Mouse (Mus musculus): Measurements from ENCODE around the gene Tsen34. TPM values are rescaled to one million over a fixed set of nuclear protein-coding genes. Genes with fewer than 3 reads are reported as not detected.

Tsen34 gene
- polyA plus RNA-seq (2017; shearing (Covaris generic)) = 10 to 100 TPM; 26.9 to 40.8 TPM

DNA sequence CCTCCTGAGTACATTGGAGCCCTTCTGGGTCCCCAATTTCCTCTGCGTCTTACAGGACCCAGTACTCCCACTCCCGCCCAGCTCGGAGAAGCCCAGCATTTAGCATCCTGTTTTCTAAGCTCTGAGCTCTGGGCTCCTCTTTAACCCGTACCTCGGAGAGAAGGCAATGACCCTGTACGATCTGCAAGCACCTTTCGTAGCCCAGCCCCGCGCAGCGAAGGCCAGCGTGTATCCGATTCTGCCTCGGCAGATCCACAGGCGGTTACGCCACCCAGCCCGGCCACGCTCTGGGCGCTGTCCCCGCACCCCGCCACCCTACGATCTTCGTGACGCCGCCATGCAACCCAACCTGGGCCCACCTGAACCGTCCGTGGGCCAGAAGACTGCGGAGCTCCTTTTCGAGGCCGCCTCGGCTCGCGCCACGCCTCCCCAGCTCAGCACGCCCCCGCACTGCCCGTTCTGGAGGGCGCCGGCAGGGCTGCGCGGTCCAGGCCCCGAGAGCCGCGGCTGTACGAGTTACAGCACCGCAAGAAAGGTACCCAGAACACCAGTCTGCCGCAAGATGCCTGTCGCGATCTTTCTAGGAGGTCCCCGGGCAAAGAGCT is at the start of gene Tsen34:
Gene Tsen34 (plus strand): TSS at position 482 of the 605 bp plus-strand sequence.

DNA sequence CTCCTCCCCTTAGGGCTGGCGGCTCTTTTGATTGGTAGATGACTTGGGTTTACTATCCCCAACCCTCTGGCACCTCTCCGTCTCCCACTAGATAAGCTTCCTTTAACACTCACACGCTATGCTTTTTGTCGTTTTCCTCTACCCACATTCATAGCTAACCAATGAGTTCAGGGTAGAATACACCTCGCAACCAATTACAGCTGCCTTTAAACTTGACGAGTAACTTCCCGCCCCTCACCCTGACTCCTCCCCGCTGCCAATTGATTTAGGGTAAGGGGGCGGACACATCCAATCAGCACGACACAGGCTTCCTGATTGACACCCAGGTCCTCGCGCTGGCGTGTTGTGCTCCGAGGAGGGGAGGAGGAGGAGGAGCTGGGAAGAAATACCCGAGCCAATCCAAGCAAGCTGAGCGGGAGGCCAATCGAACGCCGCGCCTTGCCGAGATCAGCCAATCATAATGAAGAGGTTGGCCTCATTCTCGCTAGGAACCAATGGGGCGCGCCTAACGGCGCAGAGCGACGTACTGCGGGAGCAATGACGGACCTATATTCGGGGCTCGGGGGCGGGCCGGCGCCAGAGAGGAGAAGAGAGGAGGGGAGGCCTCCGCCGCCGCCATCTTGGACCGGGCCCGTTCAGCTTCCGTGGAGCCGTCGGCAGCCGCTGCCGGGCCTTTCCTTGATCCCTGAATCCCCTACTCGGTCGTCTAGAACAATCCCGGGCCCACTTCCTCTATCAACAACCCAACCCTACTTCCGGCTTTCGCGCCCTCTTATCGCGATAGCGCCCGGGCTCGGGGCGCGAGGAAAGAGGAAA is 47.8 kb upstream of the Tsen34 start, which contains the start of gene Cnot3:
Gene Cnot3 (plus strand): TSS at position 597 of the 816 bp plus-strand sequence.

DNA sequence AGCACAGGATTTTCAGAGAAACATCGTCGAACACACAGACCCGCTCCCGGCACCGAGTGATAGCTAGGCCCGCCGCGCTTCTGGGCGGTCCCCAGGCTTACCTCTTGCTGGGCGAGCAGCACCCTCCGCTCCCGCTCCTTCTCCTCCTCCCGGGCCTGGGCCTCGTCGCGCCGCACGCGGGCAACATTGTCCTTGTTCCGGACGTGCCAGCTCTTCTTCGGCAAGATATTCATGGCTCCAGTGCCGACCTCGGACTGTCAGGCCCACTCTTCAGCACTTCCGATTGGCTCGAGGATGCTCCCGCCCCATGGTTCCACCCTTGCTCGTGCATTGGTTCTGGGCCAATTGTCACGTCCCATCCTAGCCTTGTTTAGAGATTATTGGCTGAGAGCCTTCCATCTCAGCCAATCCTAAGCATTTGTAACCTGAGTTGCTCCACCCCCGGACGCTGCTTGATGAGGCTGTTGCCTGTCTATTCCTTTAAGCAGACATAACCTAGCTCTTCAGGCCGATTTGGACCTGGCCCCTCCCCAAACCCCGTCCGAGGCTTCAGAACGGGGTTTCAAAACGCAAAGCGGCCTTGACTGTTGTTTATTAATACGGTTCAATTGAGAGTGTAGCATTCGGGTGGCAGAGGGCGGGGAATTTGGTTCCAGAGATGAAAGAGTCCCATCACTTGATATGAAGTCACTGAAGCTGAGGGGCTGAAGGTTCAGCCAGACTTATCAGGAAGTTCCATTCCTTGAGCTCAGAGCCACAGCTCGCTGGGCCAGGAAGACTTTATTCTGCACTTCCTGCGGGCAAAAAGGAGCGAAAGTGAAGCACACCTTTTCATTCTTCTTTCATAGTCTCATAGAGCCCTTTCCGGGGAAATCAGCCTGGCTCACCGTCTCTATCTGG is 27.2 kb upstream of the Tsen34 start, which contains the start of gene Leng1:
Gene Leng1 (minus strand): TSS at position 626 of the 900 bp plus-strand sequence.

DNA sequence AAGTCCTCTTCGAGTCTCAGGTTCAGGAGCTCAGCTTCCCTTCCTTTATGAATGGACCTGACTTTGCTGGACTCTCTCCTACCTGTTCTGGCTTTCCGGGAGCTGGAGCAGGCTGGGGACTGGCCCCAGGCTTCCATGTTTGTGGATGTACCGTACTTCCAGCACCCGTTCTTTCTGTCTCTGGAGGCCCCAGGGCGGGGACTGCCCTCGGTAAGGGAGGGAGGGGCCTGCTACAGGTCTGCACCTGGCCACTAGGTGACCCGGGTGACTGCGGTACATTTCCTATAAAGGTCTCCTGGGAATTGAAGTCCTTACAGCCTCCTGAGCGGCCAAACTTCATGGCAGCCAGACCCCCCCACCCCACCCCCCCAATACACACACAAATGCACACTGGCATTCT is 15.3 kb upstream of the Tsen34 start, which contains the start of gene Tmc4:
Gene Tmc4 (minus strand): TSS at position 212 of the 400 bp plus-strand sequence.

DNA sequence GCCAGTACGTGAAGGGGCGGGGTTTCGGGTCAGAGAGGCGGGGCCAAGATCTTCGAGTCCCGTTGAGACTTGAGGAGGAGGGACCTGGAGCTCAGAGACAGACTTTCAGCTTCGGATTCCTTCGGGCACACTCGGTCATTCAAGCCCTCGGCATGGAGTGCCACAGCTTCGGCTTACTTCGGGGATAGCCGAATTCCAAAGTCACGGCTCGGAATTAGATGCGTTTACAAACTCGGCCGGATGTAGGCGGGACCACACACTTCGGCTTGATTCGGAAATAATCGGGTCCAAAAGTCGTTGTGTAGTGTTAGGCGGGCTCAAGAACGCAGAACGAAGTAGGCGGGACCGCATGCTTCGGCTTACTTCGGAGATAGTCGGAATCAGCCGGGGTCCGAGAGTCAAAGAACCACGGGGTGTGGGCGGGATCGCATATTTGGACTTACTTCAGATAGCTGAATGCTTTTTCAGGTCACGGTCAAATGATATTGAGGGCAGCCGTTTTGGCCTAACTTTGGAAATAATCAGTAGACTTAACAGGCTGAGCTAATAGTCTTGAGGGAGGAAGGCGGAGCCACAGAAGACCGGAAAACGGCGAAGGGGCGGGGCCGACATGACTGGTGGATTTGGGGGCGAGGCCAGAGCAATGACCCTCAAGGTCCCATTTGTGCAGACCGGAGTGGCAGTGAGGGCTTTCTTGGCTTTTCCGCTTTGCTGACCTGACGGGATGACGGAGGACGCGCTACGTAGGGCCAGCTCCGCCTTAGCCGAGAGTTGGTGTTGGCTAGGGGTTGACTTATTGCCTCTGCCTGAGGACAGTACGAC is 535 bp downstream of the Tsen34 start, which contains the start of gene Mboat7:
Gene Mboat7 (minus strand): TSS at position 537 of the 822 bp plus-strand sequence.

DNA sequence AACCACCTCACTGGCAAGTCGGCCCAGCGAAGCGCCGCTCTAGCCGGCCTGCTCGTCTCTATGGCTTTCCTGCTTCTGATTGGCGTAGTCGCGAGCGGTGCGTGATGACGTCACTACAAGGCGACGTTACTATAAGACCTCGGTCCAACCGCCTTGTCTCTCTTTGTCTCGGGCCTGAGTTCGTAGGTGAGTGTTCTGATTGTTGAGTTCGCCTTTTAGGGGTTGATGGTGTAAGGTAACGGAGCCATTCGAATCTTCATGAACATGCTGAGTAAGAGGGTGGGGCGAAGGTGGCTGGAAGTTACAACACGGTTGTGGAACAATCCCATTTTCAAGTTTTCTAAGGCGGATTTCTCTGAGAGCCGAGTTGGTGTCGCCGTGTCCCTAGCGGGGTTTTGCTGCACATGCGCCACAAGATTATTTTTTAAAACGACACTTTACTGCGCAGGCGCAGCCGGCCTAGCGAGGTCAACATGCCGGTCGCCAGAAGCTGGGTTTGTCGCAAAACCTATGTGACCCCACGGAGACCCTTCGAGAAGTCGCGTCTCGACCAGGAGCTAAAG is 11.3 kb downstream of the Tsen34 start, which contains the start of gene Rps9:
Gene Rps9 (plus strand): TSS at position 115 of the 563 bp plus-strand sequence.

DNA sequence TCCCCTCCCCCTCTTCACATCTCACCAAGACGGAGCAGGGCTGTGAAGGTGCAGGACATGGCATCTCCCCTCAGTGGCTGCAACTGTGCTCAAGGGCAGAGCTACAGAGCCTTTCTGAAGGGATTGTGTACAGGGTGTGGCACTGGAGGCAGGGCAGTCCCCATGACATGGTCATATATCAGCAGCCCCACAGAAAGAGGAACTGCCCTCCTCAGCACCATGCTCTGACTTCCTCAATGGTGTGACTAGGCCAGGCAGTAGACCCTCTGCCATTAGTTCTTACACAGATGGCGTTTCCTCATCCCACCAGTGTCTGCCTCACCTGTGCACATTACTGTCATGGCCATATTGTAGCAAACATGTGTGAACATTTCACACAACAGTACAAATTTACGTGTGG is 27.6 kb downstream of the Tsen34 start, which contains the start of gene Pirb:
Gene Pirb (minus strand): TSS at position 124 of the 400 bp plus-strand sequence.

Other genes starting within 250 kb of the Tsen34 start
- gene Tarm1, start 190.2 kb upstream of the Tsen34 start, polyA plus RNA-seq (2017; shearing (Covaris generic)) = 1 to 10 TPM in 1 of 2 experiments, not detected in 1; 1.7 TPM
- under 1 TPM in 1 of 2 experiments, not detected in 1; 0.34 TPM for gene Oscar, start 76.7 kb upstream of the Tsen34 start, polyA plus RNA-seq (2017; shearing (Covaris generic))
- gene Ndufa3, start 75.5 kb upstream of the Tsen34 start, polyA plus RNA-seq (2017; shearing (Covaris generic)) = 100 to 1,000 TPM; 490 to 495 TPM
- 10 to 100 TPM; 52.0 to 55.0 TPM for gene Tfpt, start 62.9 kb upstream of the Tsen34 start, polyA plus RNA-seq (2017; shearing (Covaris generic))
- 10 to 100 TPM; 79.1 to 99.3 TPM for gene Prpf31, start 62.9 kb upstream of the Tsen34 start, polyA plus RNA-seq (2017; shearing (Covaris generic))
- 10 to 100 TPM; 71.9 to 96.3 TPM for gene Cnot3, start 47.6 kb upstream of the Tsen34 start, polyA plus RNA-seq (2017; shearing (Covaris generic))
- 10 to 100 TPM; 20.6 to 23.3 TPM for gene Leng1, start 27.0 kb upstream of the Tsen34 start, polyA plus RNA-seq (2017; shearing (Covaris generic))
- 1 to 10 TPM; 5.2 to 6.7 TPM for gene Tmc4, start 15.3 kb upstream of the Tsen34 start, polyA plus RNA-seq (2017; shearing (Covaris generic))
- gene Mboat7, start 660 bp downstream of the Tsen34 start, polyA plus RNA-seq (2017; shearing (Covaris generic)) = 10 to 100 TPM; 70.7 to 71.5 TPM
- gene Rps9, start 11.1 kb downstream of the Tsen34 start, polyA plus RNA-seq (2017; shearing (Covaris generic)) = 1,000 to 10,000 TPM; 1,535 to 2,624 TPM
- gene Pirb, start 27.5 kb downstream of the Tsen34 start, polyA plus RNA-seq (2017; shearing (Covaris generic)) = 1 to 10 TPM; 2.1 to 3.6 TPM
- gene Gm15448, start 132.8 kb downstream of the Tsen34 start, polyA plus RNA-seq (2017; shearing (Covaris generic)) = under 1 TPM in 1 of 2 experiments, not detected in 1; 0.76 TPM
- under 1 TPM; 0.63 to 1.00 TPM for gene Pira2, start 152.2 kb downstream of the Tsen34 start, polyA plus RNA-seq (2017; shearing (Covaris generic))
- gene Gm14548, start 205.3 kb downstream of the Tsen34 start, polyA plus RNA-seq (2017; shearing (Covaris generic)) = under 1 TPM; 0.16 to 0.26 TPM
- not detected for gene Lilra6, start 222.6 kb downstream of the Tsen34 start, polyA plus RNA-seq (2017; shearing (Covaris generic))